Mouse (Mus musculus) hindbrain, embryonic 11.5 days (tissue): ENCODE data around the gene Atcay. TPM values are rescaled to one million over a fixed set of nuclear protein-coding genes. Genes with fewer than 3 reads are reported as not detected.
"Not testable (repeated sequence)": the region's sequence is repeated elsewhere in the genome, so short reads cannot be mapped to it uniquely, and the experiment has no call there.

Source experiments
- ATAC-seq: fragments of 200-750 bp; cut with Nextera tagmentation; 2 replicates; pipeline ENCODE4 v1.8.0; 2017; ENCODE audit warnings: mild to moderate bottlenecking, moderate TSS enrichment, moderate library complexity; ENCODE audit not compliant: low FRiP score
- DNase-seq: peaks from one replicate; pipeline ENCODE4 v3.0.0-alpha.2; 2015; ENCODE audit warnings: low spot score
- H3K27ac ChIP-seq: fragments of 300-500 bp; sonication (generic); 2 replicates; pipeline ENCODE4 v1.5.1; 2014; ENCODE audit warnings: mild to moderate bottlenecking, low read depth, low read length
- H3K27me3 ChIP-seq: fragments of 300-500 bp; sonication (generic); 2 replicates; pipeline ENCODE4 v1.6.1; 2014; ENCODE audit warnings: mild to moderate bottlenecking, low read length, moderate library complexity, mixed read lengths; ENCODE audit not compliant: control insufficient read depth, insufficient read depth
- H3K36me3 ChIP-seq: fragments of 300-500 bp; sonication (generic); 2 replicates; pipeline ENCODE4 v1.6.1; 2014; ENCODE audit warnings: mild to moderate bottlenecking, low read length, moderate library complexity, mixed read lengths; ENCODE audit not compliant: control insufficient read depth, insufficient read depth
- H3K4me1 ChIP-seq: fragments of 300-500 bp; sonication (generic); replicated peaks from 2 replicates; pipeline ENCODE4 v1.6.1; 2014; ENCODE audit warnings: low read length, mixed read lengths; ENCODE audit not compliant: control insufficient read depth, insufficient read depth
- H3K4me2 ChIP-seq: fragments of 300-500 bp; sonication (generic); replicated peaks from 2 replicates; pipeline ENCODE4 v1.6.1; 2014; ENCODE audit warnings: mild to moderate bottlenecking, low read depth, low read length
- H3K4me3 ChIP-seq: fragments of 300-500 bp; sonication (generic); 2 replicates; pipeline ENCODE4 v1.5.1; 2014; ENCODE audit warnings: low read depth, low read length
- H3K9ac ChIP-seq: fragments of 300-500 bp; sonication (generic); 2 replicates; pipeline ENCODE4 v1.6.1; 2014; ENCODE audit warnings: low read depth, low read length
- H3K9me3 ChIP-seq: fragments of 300-500 bp; sonication (generic); 2 replicates; pipeline ENCODE4 v1.6.1; 2016; ENCODE audit warnings: low read length; ENCODE audit not compliant: control insufficient read depth
- WGBS: fragments of 180-500 bp; shearing (Covaris S2); extraction: QIAGEN DNeasy Blood & Tissue Kit; methylation state at CpG from one replicate; pipeline ENCODE4 v1.1.7; 2014; 5-methylcytosine and 5-hydroxymethylcytosine counted together
- polyA plus RNA-seq: library from polyadenylated mRNA; unstranded; fragments of >200 nt; fragmentation: Nextera tagmentation; extraction: Ambion mirVana; gene quantifications from 2 replicates; pipeline ENCODE4 v1.2.1, GENCODE M21; 2014

The Atcay gene
- polyA plus RNA-seq, 1 experiment from 2014 or later: 22.8 TPM

- H3K4me2 ChIP-seq: no peak overlapping the region
- no peaks in the 10 kb centered on the region for H3K36me3 ChIP-seq
- peaks cover 3% of the 10 kb centered on the region; the same call in 1 of the 2 replicates for H3K4me1 ChIP-seq
- H3K27me3 ChIP-seq: peaks cover 10% of the 10 kb centered on the region
- H3K9ac ChIP-seq: no peak overlapping the region
- no peaks in the 10 kb centered on the region for H3K9me3 ChIP-seq
- WGBS: 71% methylated on average over 6 of the region's 6 CpGs
- no peak overlapping the region for H3K27ac ChIP-seq
- no peak for ATAC-seq
- H3K4me3 ChIP-seq: no peak overlapping the region
- no peak for DNase-seq
Observed at GRCm38 (mm10) chr10:81234206-81234605, 3.6 kb upstream of the Atcay start.

GRCm38 (mm10) chr10:81233226-81233585 lies 2.6 kb upstream of the Atcay start:
- WGBS: 0% methylated on average over 12 of the region's 28 CpGs
- H3K27ac ChIP-seq: no peak overlapping the region
- peak overlapping the region; percentile 70 for H3K4me2 ChIP-seq
- H3K4me1 ChIP-seq: peaks cover 3% of the 10 kb centered on the region; the same call in 1 of the 2 replicates
- H3K9me3 ChIP-seq: no peaks in the 10 kb centered on the region
- H3K4me3 ChIP-seq: peak overlapping the region; percentile 77
- DNase-seq (no peak), ATAC-seq (peak; percentile 63)
- H3K9ac ChIP-seq: peak overlapping the region; percentile 75
- peaks cover 13% of the 10 kb centered on the region for H3K27me3 ChIP-seq
- no peaks in the 10 kb centered on the region for H3K36me3 ChIP-seq

- Histone ChIP-seq H3K27me3 (peaks cover 13% of the 10 kb centered on the region), H3K4me2 (peak within 1 kb of the TSS; percentile 70), H3K4me1 (peaks cover 3% of the 10 kb centered on the region; the same call in 1 of the 2 replicates), H3K9me3 (no peaks in the 10 kb centered on the region), H3K27ac (no peak within 1 kb of the TSS), H3K36me3 (no peaks in the 10 kb centered on the region), H3K9ac (peak within 1 kb of the TSS; percentile 75), H3K4me3 (peak within 1 kb of the TSS; percentile 77)
- ATAC-seq: peak; percentile 74
- DNase-seq: peak; percentile 86
- 6% methylated on average over 29 of the region's 29 CpGs for WGBS
Observed at GRCm38 (mm10) chr10:81232580-81233225, 2.1 kb upstream of the Atcay start, which contains the start of gene Zfr2. Gene Zfr2 (plus strand): TSS chr10:81233155.

- no peak overlapping the region for H3K9ac ChIP-seq
- ATAC-seq: no peak; the same call in 1 of the 2 replicates
- 46% methylated on average over 7 of the region's 7 CpGs for WGBS
Observed at GRCm38 (mm10) chr10:81231436-81231835, 803 bp upstream of the Atcay start.

GRCm38 (mm10) chr10:81229735-81230437 lies 747 bp downstream of the Atcay start:
- ATAC-seq (no peak), DNase-seq (peak; percentile 28)
- no peaks in the 10 kb centered on the region for H3K36me3 ChIP-seq
- H3K9me3 ChIP-seq: no peaks in the 10 kb centered on the region
- H3K9ac ChIP-seq: peak overlapping the region; percentile 71
- peaks cover 13% of the 10 kb centered on the region for H3K27me3 ChIP-seq
- H3K4me3 ChIP-seq: peak overlapping the region; percentile 56
- 9% methylated on average over 20 of the region's 20 CpGs for WGBS
- H3K27ac ChIP-seq: peak overlapping the region; percentile 74
- H3K4me2 ChIP-seq: peak overlapping the region; percentile 55
- peaks cover 3% of the 10 kb centered on the region; the same call in 1 of the 2 replicates for H3K4me1 ChIP-seq

More at GRCm38 (mm10) chr10:81231436-81231835, 803 bp upstream of the Atcay start:
- Histone ChIP-seq H3K9me3 (no peaks in the 10 kb centered on the region), H3K4me2 (peak overlapping the region; percentile 55; the same call in 1 of the 2 replicates), H3K4me1 (peaks cover 3% of the 10 kb centered on the region; the same call in 1 of the 2 replicates), H3K27me3 (peaks cover 13% of the 10 kb centered on the region), H3K36me3 (no peaks in the 10 kb centered on the region), H3K27ac (no peak overlapping the region), H3K4me3 (no peak overlapping the region)
- DNase-seq: no peak

- H3K9me3 ChIP-seq, H3K4me2 ChIP-seq, H3K27ac ChIP-seq, H3K36me3 ChIP-seq, H3K9ac ChIP-seq, ATAC-seq, H3K4me1 ChIP-seq, DNase-seq, H3K27me3 ChIP-seq, H3K4me3 ChIP-seq: not testable (repeated sequence)
- 65% methylated on average over 2 of the region's 2 CpGs for WGBS
Observed at GRCm38 (mm10) chr10:81223731-81224130, 6.9 kb downstream of the Atcay start.

GRCm38 (mm10) chr10:81221402-81222015 lies 9.1 kb downstream of the Atcay start:
- WGBS: 87% methylated on average over 5 of the region's 5 CpGs
- no peak overlapping the region for H3K4me3 ChIP-seq
- no peak overlapping the region for H3K9ac ChIP-seq
- no peaks in the 10 kb centered on the region for H3K9me3 ChIP-seq
- no peak overlapping the region for H3K27ac ChIP-seq
- no peaks in the 10 kb centered on the region for H3K4me1 ChIP-seq
- H3K4me2 ChIP-seq: no peak overlapping the region
- ATAC-seq (no peak), DNase-seq (no peak)
- H3K27me3 ChIP-seq: no peaks in the 10 kb centered on the region
- no peaks in the 10 kb centered on the region for H3K36me3 ChIP-seq

GRCm38 (mm10) chr10:81217964-81218363 lies 12.7 kb downstream of the Atcay start:
- Histone ChIP-seq H3K4me3 (no peak overlapping the region), H3K36me3 (no peaks in the 10 kb centered on the region; the same call in 1 of the 2 replicates), H3K9ac (no peak overlapping the region), H3K4me1 (no peaks in the 10 kb centered on the region), H3K27me3 (no peaks in the 10 kb centered on the region), H3K9me3 (no peaks in the 10 kb centered on the region), H3K4me2 (no peak overlapping the region), H3K27ac (no peak overlapping the region)
- ATAC-seq: no peak
- 42% methylated on average over 7 of the region's 7 CpGs for WGBS
- peak; percentile 72 for DNase-seq
